Mouse (Mus musculus) stomach, embryonic 14.5 days (tissue): ENCODE data around the gene Wbp2. TPM values are rescaled to one million over a fixed set of nuclear protein-coding genes. Genes with fewer than 3 reads are reported as not detected.

Experiments
- ATAC-seq: fragments of 200-750 bp; cut with Nextera tagmentation; 2 replicates; pipeline ENCODE4 v1.8.0; 2017; ENCODE audit warnings: low read depth, moderate TSS enrichment; ENCODE audit not compliant: insufficient number of reproducible peaks, insufficient read depth, low FRiP score
- H3K27ac ChIP-seq: fragments of 300-500 bp; sonication (generic); 2 replicates; pipeline ENCODE4 v1.5.1; 2014; ENCODE audit warnings: mild to moderate bottlenecking, low read length, moderate library complexity, mixed read lengths
- H3K27me3 ChIP-seq: fragments of 300-500 bp; sonication (generic); 2 replicates; pipeline ENCODE4 v1.6.1; 2014; ENCODE audit warnings: low read length, control low read depth, mixed read lengths; ENCODE audit not compliant: control insufficient read depth, insufficient read depth
- H3K36me3 ChIP-seq: fragments of 300-500 bp; sonication (generic); 2 replicates; pipeline ENCODE4 v1.6.1; 2014; ENCODE audit warnings: mild to moderate bottlenecking, control low read depth, low read length, moderate library complexity, mixed read lengths; ENCODE audit not compliant: control insufficient read depth, insufficient read depth
- H3K4me1 ChIP-seq: fragments of 300-500 bp; sonication (generic); 2 replicates; pipeline ENCODE4 v1.6.1; 2014; ENCODE audit warnings: low read length, control low read depth, mixed read lengths; ENCODE audit not compliant: control insufficient read depth, insufficient read depth
- H3K4me2 ChIP-seq: fragments of 300-500 bp; sonication (generic); replicated peaks from 2 replicates; pipeline ENCODE4 v1.6.1; 2014; ENCODE audit warnings: low read depth, low read length, control low read depth
- H3K4me3 ChIP-seq: fragments of 300-500 bp; sonication (generic); 2 replicates; pipeline ENCODE4 v1.5.1; 2014; ENCODE audit warnings: low read depth, low read length, control low read depth
- H3K9ac ChIP-seq: fragments of 300-500 bp; sonication (generic); replicated peaks from 2 replicates; pipeline ENCODE4 v1.6.1; 2014; ENCODE audit warnings: low read depth, mild to moderate bottlenecking, control low read depth, low read length, moderate library complexity, mixed read lengths
- H3K9me3 ChIP-seq: fragments of 300-500 bp; sonication (generic); 2 replicates; pipeline ENCODE4 v1.6.1; 2016; ENCODE audit warnings: low read depth, low read length, control low read depth; ENCODE audit not compliant: control insufficient read depth
- WGBS: fragments of 180-500 bp; shearing (Covaris S2); extraction: QIAGEN DNeasy Blood & Tissue Kit; methylation state at CpG from one replicate; pipeline ENCODE4 v1.1.7; 2014; 5-methylcytosine and 5-hydroxymethylcytosine counted together
- polyA plus RNA-seq: library from polyadenylated mRNA; unstranded; fragments of >200 nt; fragmentation: Nextera tagmentation; extraction: Ambion mirVana; gene quantifications from 2 replicates; pipeline ENCODE4 v1.2.1, GENCODE M21; 2014

Wbp2 gene
- polyA plus RNA-seq, 1 experiment from 2014 or later, result 82.4 TPM

GRCm38 (mm10) chr11:116088741-116089394, 2.1 kb upstream of the Wbp2 start:
- 81% methylated on average over 11 of the region's 11 CpGs for WGBS
- no peaks in the 10 kb centered on the region for H3K9me3 ChIP-seq
- H3K27me3 ChIP-seq, result no peaks in the 10 kb centered on the region
- no peak overlapping the region for H3K27ac ChIP-seq
- H3K36me3 ChIP-seq, result peaks cover 3% of the 10 kb centered on the region; the same call in 1 of the 2 replicates
- H3K4me3 ChIP-seq, result no peak overlapping the region
- peaks cover 9% of the 10 kb centered on the region; the same call in 1 of the 2 replicates for H3K4me1 ChIP-seq
- no peak for ATAC-seq
- no peak overlapping the region for H3K9ac ChIP-seq
- no peak overlapping the region for H3K4me2 ChIP-seq

GRCm38 (mm10) chr11:116088188-116088587, 1.4 kb upstream of the Wbp2 start:
- H3K4me1 ChIP-seq, result peaks cover 9% of the 10 kb centered on the region; the same call in 1 of the 2 replicates
- 74% methylated on average over 8 of the region's 8 CpGs for WGBS
- ATAC-seq, result no peak
- H3K36me3 ChIP-seq, result peaks cover 10% of the 10 kb centered on the region
- no peak overlapping the region for H3K9ac ChIP-seq
- no peaks in the 10 kb centered on the region for H3K9me3 ChIP-seq
- H3K4me2 ChIP-seq, result peak overlapping the region; percentile 48
- peak overlapping the region; percentile 43; the same call in 1 of the 2 replicates for H3K4me3 ChIP-seq
- H3K27me3 ChIP-seq, result no peaks in the 10 kb centered on the region
- H3K27ac ChIP-seq, result peak overlapping the region; percentile 35; the same call in 1 of the 2 replicates

- H3K4me3 ChIP-seq, result peak overlapping the region; percentile 43
- peaks cover 14% of the 10 kb centered on the region for H3K36me3 ChIP-seq
- peaks cover 9% of the 10 kb centered on the region; the same call in 1 of the 2 replicates for H3K4me1 ChIP-seq
- 3% methylated on average over 31 of the region's 31 CpGs for WGBS
- H3K27ac ChIP-seq, result peak overlapping the region; percentile 35
- peak; percentile 78 for ATAC-seq
- no peaks in the 10 kb centered on the region for H3K9me3 ChIP-seq
- H3K4me2 ChIP-seq, result peak overlapping the region; percentile 48
- no peak overlapping the region for H3K9ac ChIP-seq
- no peaks in the 10 kb centered on the region for H3K27me3 ChIP-seq
These were observed 667 bp upstream of the Wbp2 start for GRCm38 (mm10) chr11:116087194-116088130.

GRCm38 (mm10) chr11:116084166-116084565, 2.6 kb downstream of the Wbp2 start:
- H3K9me3 ChIP-seq, result no peaks in the 10 kb centered on the region
- no peak for ATAC-seq
- H3K27ac ChIP-seq, result no peak overlapping the region
- H3K4me2 ChIP-seq, result no peak overlapping the region
- H3K4me1 ChIP-seq, result peaks cover 9% of the 10 kb centered on the region; the same call in 1 of the 2 replicates
- peaks cover 45% of the 10 kb centered on the region for H3K36me3 ChIP-seq
- H3K4me3 ChIP-seq, result no peak overlapping the region
- H3K9ac ChIP-seq, result no peak overlapping the region
- 79% methylated on average over 6 of the region's 6 CpGs for WGBS
- H3K27me3 ChIP-seq, result no peaks in the 10 kb centered on the region

GRCm38 (mm10) chr11:116083096-116083672, 3.6 kb downstream of the Wbp2 start:
- no peak for ATAC-seq
- no peak overlapping the region for H3K27ac ChIP-seq
- H3K4me2 ChIP-seq, result no peak overlapping the region
- H3K36me3 ChIP-seq, result peaks cover 49% of the 10 kb centered on the region
- no peak overlapping the region for H3K4me3 ChIP-seq
- H3K27me3 ChIP-seq, result no peaks in the 10 kb centered on the region
- H3K4me1 ChIP-seq, result peaks cover 14% of the 10 kb centered on the region
- WGBS, result 91% methylated on average over 14 of the region's 14 CpGs
- H3K9me3 ChIP-seq, result no peaks in the 10 kb centered on the region
- no peak overlapping the region for H3K9ac ChIP-seq

GRCm38 (mm10) chr11:116081081-116081480, 5.7 kb downstream of the Wbp2 start:
- Histone ChIP-seq H3K36me3 (peaks cover 49% of the 10 kb centered on the region), H3K4me1 (peaks cover 15% of the 10 kb centered on the region), H3K4me3 (no peak overlapping the region), H3K9ac (no peak overlapping the region), H3K27me3 (no peaks in the 10 kb centered on the region), H3K27ac (no peak overlapping the region), H3K4me2 (no peak overlapping the region), H3K9me3 (no peaks in the 10 kb centered on the region)
- ATAC-seq, result no peak
- 68% methylated on average over 6 of the region's 6 CpGs for WGBS

- Histone ChIP-seq H3K4me1 (peaks cover 9% of the 10 kb centered on the region), H3K9me3 (no peaks in the 10 kb centered on the region), H3K4me2 (no peak overlapping the region), H3K27me3 (no peaks in the 10 kb centered on the region), H3K4me3 (no peak overlapping the region), H3K9ac (no peak overlapping the region), H3K27ac (no peak overlapping the region), H3K36me3 (peaks cover 49% of the 10 kb centered on the region)
- no peak for ATAC-seq
- 65% methylated on average over 10 of the region's 10 CpGs for WGBS
These were observed 7.3 kb downstream of the Wbp2 start for GRCm38 (mm10) chr11:116079511-116079910.

GRCm38 (mm10) chr11:116078676-116079320, 8.0 kb downstream of the Wbp2 start:
- no peak overlapping the region for H3K4me3 ChIP-seq
- H3K27ac ChIP-seq, result no peak overlapping the region
- peaks cover 45% of the 10 kb centered on the region for H3K36me3 ChIP-seq
- H3K4me1 ChIP-seq, result peaks cover 9% of the 10 kb centered on the region
- no peaks in the 10 kb centered on the region for H3K9me3 ChIP-seq
- H3K27me3 ChIP-seq, result no peaks in the 10 kb centered on the region
- WGBS, result 34% methylated on average over 10 of the region's 10 CpGs
- H3K4me2 ChIP-seq, result no peak overlapping the region
- no peak overlapping the region for H3K9ac ChIP-seq
- no peak for ATAC-seq
